Mouse (Mus musculus) E14TG2a.4 (cell line): ENCODE results near the gene Gpr173.
"Not testable (repeated sequence)": the region's sequence is repeated elsewhere in the genome, so short reads cannot be mapped to it uniquely, and the experiment has no call there.

Experiments used
- H3K27me3 ChIP-seq: 2 replicates; pipeline ENCODE4 v1.6.1; 2014; ENCODE audit warnings: low read length, control low read depth; ENCODE audit not compliant: insufficient read depth
- H3K36me3 ChIP-seq: 2 replicates; pipeline ENCODE4 v1.6.1; 2014; ENCODE audit warnings: low read length, control low read depth; ENCODE audit not compliant: insufficient read depth
- H3K4me1 ChIP-seq: replicated peaks from 2 replicates; pipeline ENCODE4 v1.6.1; 2014; ENCODE audit warnings: low read depth, low read length, control low read depth
- H3K4me3 ChIP-seq: replicated peaks from 2 replicates; pipeline ENCODE4 v1.5.1; 2014; ENCODE audit warnings: mild to moderate bottlenecking, low read length
- H3K9me3 ChIP-seq: 2 replicates; pipeline ENCODE4 v1.6.1; 2014; ENCODE audit warnings: low read length, control low read depth
- CTCF ChIP-seq: conservative IDR thresholded peaks from 2 replicates; pipeline ENCODE4 v1.5.1; 2014; ENCODE audit warnings: low read length
- NANOG ChIP-seq: IDR thresholded peaks from 2 replicates; pipeline ENCODE4 v1.6.1; 2014; ENCODE audit warnings: borderline replicate concordance, low read length, mixed read lengths
- POU5F1 ChIP-seq: IDR thresholded peaks from 2 replicates; pipeline ENCODE4 v1.6.1; 2014; ENCODE audit warnings: low read length, borderline replicate concordance

Gpr173 gene

GRCm38 (mm10) chrX:152342358-152342901 is 26.1 kb downstream of the Gpr173 start, which contains the start of gene Tspyl2:
Gene Tspyl2 (minus strand): TSS chrX:152342425.
- no peaks in the 10 kb centered on the region for H3K27me3 ChIP-seq
- H3K4me3 ChIP-seq, result peak within 1 kb of the TSS; percentile 81
- H3K4me1 ChIP-seq, result peaks cover 20% of the 10 kb centered on the region
- no peak for TF ChIP-seq NANOG
- TF ChIP-seq POU5F1, result no peak
- TF ChIP-seq CTCF, result no peak
- no peaks in the 10 kb centered on the region for H3K9me3 ChIP-seq
- peaks cover 33% of the 10 kb centered on the region for H3K36me3 ChIP-seq

- peak overlapping the region; percentile 81 for H3K4me3 ChIP-seq
- H3K9me3 ChIP-seq, result no peaks in the 10 kb centered on the region
- H3K4me1 ChIP-seq, result peaks cover 15% of the 10 kb centered on the region
- peaks cover 33% of the 10 kb centered on the region for H3K36me3 ChIP-seq
- H3K27me3 ChIP-seq, result no peaks in the 10 kb centered on the region
- TF ChIP-seq CTCF (no peak), POU5F1 (no peak), NANOG (no peak)
Measured at GRCm38 (mm10) chrX:152341496-152341895, 27.0 kb downstream of the Gpr173 start.

GRCm38 (mm10) chrX:152336546-152337332 is 31.8 kb downstream of the Gpr173 start:
- Histone ChIP-seq H3K9me3 (no peaks in the 10 kb centered on the region), H3K36me3 (peaks cover 33% of the 10 kb centered on the region), H3K4me3 (peak overlapping the region; percentile 72), H3K4me1 (peaks cover 13% of the 10 kb centered on the region; the same call in 1 of the 2 replicates), H3K27me3 (no peaks in the 10 kb centered on the region)
- TF ChIP-seq CTCF (no peak), POU5F1 (no peak), NANOG (no peak)

- H3K36me3 ChIP-seq, result peaks cover 33% of the 10 kb centered on the region
- not testable (repeated sequence) for H3K27me3 ChIP-seq, H3K9me3 ChIP-seq, H3K4me1 ChIP-seq
- peak overlapping the region; percentile 72 for H3K4me3 ChIP-seq
Measured at GRCm38 (mm10) chrX:152336123-152336522, 32.4 kb downstream of the Gpr173 start.

- H3K4me1 ChIP-seq, result peaks cover 10% of the 10 kb centered on the region; the same call in 1 of the 2 replicates
- H3K4me3 ChIP-seq, H3K36me3 ChIP-seq, H3K9me3 ChIP-seq, H3K27me3 ChIP-seq: not testable (repeated sequence)
Measured at GRCm38 (mm10) chrX:152329400-152329799, 39.1 kb downstream of the Gpr173 start.

GRCm38 (mm10) chrX:152327689-152328052 is 40.8 kb downstream of the Gpr173 start:
- TF ChIP-seq CTCF, result no peak
- no peak for TF ChIP-seq NANOG
- no peak for TF ChIP-seq POU5F1
- Histone ChIP-seq H3K36me3 (peaks cover 5% of the 10 kb centered on the region; the same call in 1 of the 2 replicates), H3K9me3 (no peaks in the 10 kb centered on the region), H3K27me3 (no peaks in the 10 kb centered on the region), H3K4me1 (peaks cover 10% of the 10 kb centered on the region; the same call in 1 of the 2 replicates), H3K4me3 (peak overlapping the region; percentile 85; the same call in 1 of the 2 replicates)

GRCm38 (mm10) chrX:152326996-152327688 is 41.4 kb downstream of the Gpr173 start, which contains the start of gene Kantr:
Gene Kantr (minus strand): TSS chrX:152327495.
- Histone ChIP-seq H3K9me3 (no peaks in the 10 kb centered on the region), H3K4me1 (peaks cover 10% of the 10 kb centered on the region; the same call in 1 of the 2 replicates), H3K36me3 (peaks cover 5% of the 10 kb centered on the region; the same call in 1 of the 2 replicates), H3K27me3 (no peaks in the 10 kb centered on the region), H3K4me3 (peak within 1 kb of the TSS; percentile 85)
- TF ChIP-seq NANOG (no peak), POU5F1 (no peak), CTCF (no peak)

GRCm38 (mm10) chrX:152323584-152323983 is 44.9 kb downstream of the Gpr173 start:
- Histone ChIP-seq H3K4me3 (no peak overlapping the region), H3K4me1 (peaks cover 13% of the 10 kb centered on the region; the same call in 1 of the 2 replicates), H3K9me3 (no peaks in the 10 kb centered on the region), H3K36me3 (peaks cover 29% of the 10 kb centered on the region), H3K27me3 (no peaks in the 10 kb centered on the region)
- TF ChIP-seq POU5F1 (no peak), CTCF (peak; percentile 20; the same call in 1 of the 2 replicates)
